In the genomic region with DNA sequence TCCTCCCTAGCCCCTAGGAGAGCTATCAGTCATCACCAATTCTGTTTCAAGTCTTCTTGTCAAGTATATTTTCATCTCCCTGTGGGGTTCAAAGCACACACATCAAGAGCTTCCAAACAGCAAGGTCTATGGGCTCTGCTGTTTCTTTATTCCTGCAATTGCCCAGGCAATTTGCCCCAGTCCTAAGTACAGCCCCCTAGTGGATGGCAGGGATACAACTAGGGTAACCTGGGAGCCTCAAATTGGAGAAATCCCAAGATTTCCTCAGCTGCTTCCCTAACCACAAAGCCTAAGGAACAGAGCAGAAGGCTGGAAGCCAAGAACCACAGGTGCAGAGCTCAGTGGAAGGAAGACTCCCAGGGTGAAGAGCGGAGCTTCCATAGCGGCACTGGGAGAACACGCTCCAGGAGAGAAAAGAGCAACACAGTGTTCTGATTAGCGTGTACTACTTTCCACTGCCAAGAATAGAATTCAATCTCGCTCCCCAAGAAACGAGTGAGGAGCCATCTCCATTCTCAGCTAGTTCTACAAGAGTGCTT, we compare ENCODE assay signal across 11 mouse cellular contexts. TPM values are rescaled to one million over a fixed set of nuclear protein-coding genes. Genes with fewer than 3 reads are reported as not detected.
DNase-seq lines count a peak whose midpoint lies in the region; ATAC-seq and TF ChIP-seq lines count a peak whose summit lies in the region.
"Had no signal": no experiment of that assay in that cellular context is flagged by ENCODE, and none has a peak within 500 bp of the region (broad histone marks: within the 10 kb centered on the region; RNA-seq: fewer than 3 reads in every experiment).

No protein-coding gene starts in this region.

- peaks cover 6% of the 10 kb centered on the region; the same call in 1 of the 2 replicates for H3K9me3 ChIP-seq in heart, embryonic 12.5 days (replicated peaks)
- H3K9me3 ChIP-seq in neural tube, embryonic 15.5 days (replicated peaks), result no peaks in the 10 kb centered on the region

- intact Hi-C loops in heart, adult 2 months (cut with DNase I), result no loop called here

- H3K4me1 ChIP-seq in heart, adult 2 months (ENCODE audit: control insufficient read depth, insufficient read depth, low read length), result no peaks in the 10 kb centered on the region
- H3K4me1 ChIP-seq in heart, embryonic 12.5 days (replicated peaks), result no peaks in the 10 kb centered on the region
- no peaks in the 10 kb centered on the region for H3K4me1 ChIP-seq in cortical plate, adult 2 months (ENCODE audit: control insufficient read depth, insufficient read depth, low read length)
- no peaks in the 10 kb centered on the region for H3K4me1 ChIP-seq in neural tube, embryonic 15.5 days

- no peaks in the 10 kb centered on the region for H3K36me3 ChIP-seq in heart, adult 2 months (ENCODE audit: control insufficient read depth, insufficient read depth, low read length)
- peaks cover 1% of the 10 kb centered on the region; the same call in 1 of the 2 replicates for H3K36me3 ChIP-seq in heart, embryonic 12.5 days
- no peaks in the 10 kb centered on the region for H3K36me3 ChIP-seq in neural tube, embryonic 15.5 days

- H3K79me2 ChIP-seq in heart, adult 2 months (replicated peaks; ENCODE audit: control insufficient read depth, insufficient read depth, low read length), result no peaks in the 10 kb centered on the region

- H3K27ac ChIP-seq in heart, adult 2 months, result no peak overlapping the region
- H3K27ac ChIP-seq in heart, embryonic 12.5 days (ENCODE audit: poor library complexity, severe bottlenecking), result no peak overlapping the region
- H3K27ac ChIP-seq in cortical plate, adult 2 months (ENCODE audit: insufficient read depth, low read length), result no peak overlapping the region
- peak overlapping the region; percentile 60; the same call in 1 of the 2 replicates for H3K27ac ChIP-seq in neural tube, embryonic 15.5 days (replicated peaks)

- H3K4me3 ChIP-seq in heart, adult 2 months, result no peak overlapping the region
- H3K4me3 ChIP-seq in heart, embryonic 12.5 days, result no peak overlapping the region
- no peak overlapping the region for H3K4me3 ChIP-seq in cortical plate, adult 2 months (ENCODE audit: insufficient read depth, low read length)
- no peak overlapping the region for H3K4me3 ChIP-seq in neural tube, embryonic 15.5 days (replicated peaks)

- no peak for TF ChIP-seq POLR2A in heart, adult 2 months (IDR thresholded peaks at IDR 0.05; ENCODE audit: insufficient read depth, low read depth, low read length)
- no peak for TF ChIP-seq POLR2A in cortical plate, adult 2 months (IDR thresholded peaks at IDR 0.05; ENCODE audit: extremely low read depth, insufficient read depth, low read length)

- H3K27me3 ChIP-seq in heart, adult 2 months (ENCODE audit: control insufficient read depth, insufficient read depth, low read length), result no peaks in the 10 kb centered on the region
- no peaks in the 10 kb centered on the region for H3K27me3 ChIP-seq in heart, embryonic 12.5 days (replicated peaks)
- H3K27me3 ChIP-seq in neural tube, embryonic 15.5 days (replicated peaks), result no peaks in the 10 kb centered on the region

- DNase-seq in heart, adult 2 months, result peak in 1 of 2 experiments; percentile 27
- peak; percentile 44 to 49 for DNase-seq in right cerebral cortex, postnatal 10 days (ENCODE audit: low spot score in 2 of 2)
- DNase-seq in right cerebral cortex, postnatal 25 days, result no peak
- DNase-seq in retina, embryonic 14.5 days (ENCODE audit: low spot score), result no peak
- DNase-seq in natural killer cell, adult 2 months (ENCODE audit: low spot score in 2 of 2), result no peak
- DNase-seq: adrenal gland, postnatal 36 days; kidney, postnatal 25 days; lung, adult 18-20 months had no signal

- TF ChIP-seq CTCF in heart, adult 2 months (IDR thresholded peaks at IDR 0.05), result peak; percentile 53
- TF ChIP-seq CTCF in cortical plate, adult 2 months (IDR thresholded peaks at IDR 0.05; ENCODE audit: extremely low read depth, insufficient read depth, low read length), result peak; percentile 30; the same call in 1 of the 2 replicates

- ATAC-seq in heart, embryonic 12.5 days (ENCODE audit: insufficient number of reproducible peaks, low FRiP score), result no peak
- peak; percentile 78 for ATAC-seq in neural tube, embryonic 15.5 days (ENCODE audit: low FRiP score)

- 14% methylated on average over 6 of the region's 6 CpGs for WGBS in heart, adult 2 months
- WGBS in heart, embryonic 12.5 days, result 72% methylated on average over 6 of the region's 6 CpGs
- 52% methylated on average over 6 of the region's 6 CpGs for WGBS in neural tube, embryonic 15.5 days

- no peak for TF ChIP-seq EP300 in heart, adult 2 months (IDR thresholded peaks at IDR 0.05; ENCODE audit: insufficient read depth, low read depth, low read length)

- H3K4me2 ChIP-seq in heart, embryonic 12.5 days, result no peak overlapping the region
- no peak overlapping the region for H3K4me2 ChIP-seq in neural tube, embryonic 15.5 days

- no peak overlapping the region for H3K9ac ChIP-seq in heart, adult 2 months (ENCODE audit: low read depth, low read length)
- H3K9ac ChIP-seq in heart, embryonic 12.5 days, result no peak overlapping the region
- no peak overlapping the region for H3K9ac ChIP-seq in neural tube, embryonic 15.5 days (replicated peaks)

RNA-seq across cellular contexts. Expression of a gene that starts 59.3 kb away (rescaled TPM):
- under 1 TPM; 0.31 to 0.34 TPM for total RNA-seq in heart, adult 2 months (2021)
- polyA plus RNA-seq in heart, adult 2 months (2012; rRNA removed), result 0.18 and 0.27 TPM in 2 replicates
- polyA plus RNA-seq in heart, embryonic 12.5 days (2016; fragmentation: Nextera tagmentation; extraction: Ambion mirVana), result 0.04 and 0.08 TPM in 2 replicates
- 45.7 and 48.0 TPM in 2 replicates for polyA plus RNA-seq in cortical plate, adult 2 months (2012; rRNA removed)
- 2.7 and 3.9 TPM in 2 replicates for polyA plus RNA-seq in neural tube, embryonic 15.5 days (2015; fragmentation: Nextera tagmentation; extraction: Ambion mirVana)

Comparison
In these comparisons a context has a peak if more than half of its experiments do, and no peak if none do; other contexts are left out.
1. DNase-seq: peak in right cerebral cortex, postnatal 10 days (2 of 2); none in right cerebral cortex, postnatal 25 days (single experiment), retina, embryonic 14.5 days (single experiment) and natural killer cell, adult 2 months (0 of 2).